Mouse (Mus musculus) ovary, postnatal 10 days (tissue): ENCODE measurements around the gene Csnk2a2.

Experiments
- DNase-seq: peaks from one replicate; pipeline ENCODE4 v3.0.0; 2022; ENCODE audit warnings: low spot score

The Csnk2a2 gene

DNA sequence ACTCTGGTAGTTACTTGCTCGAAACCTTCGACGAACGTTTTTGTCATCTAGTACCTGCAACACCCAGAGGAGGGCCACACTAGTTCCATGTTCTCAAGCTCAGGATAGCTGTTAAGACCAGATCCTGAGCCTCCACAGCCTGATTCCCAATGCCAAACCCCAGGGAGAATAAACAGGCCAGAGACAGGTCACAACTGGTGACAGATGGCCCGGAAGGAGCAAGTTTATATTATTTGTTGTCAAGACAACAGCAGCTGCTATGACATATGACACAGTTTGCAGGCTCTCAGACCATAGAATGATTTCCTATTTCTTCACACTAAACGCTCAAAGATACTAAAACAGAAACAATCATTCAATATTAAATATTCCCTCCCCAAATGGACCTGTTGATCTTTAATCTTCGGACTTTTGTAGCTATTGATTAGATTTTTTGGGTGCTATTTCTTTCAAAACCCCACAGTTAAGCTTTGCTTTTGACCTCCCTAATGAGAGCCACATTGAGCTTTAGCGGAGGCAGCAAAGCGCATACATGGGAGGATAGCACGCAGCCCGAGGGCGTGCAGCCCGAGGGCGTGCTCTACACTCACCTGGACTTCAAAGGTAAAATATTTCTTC lies 67.5 kb downstream of the Csnk2a2 start:
- no peak for DNase-seq

DNA sequence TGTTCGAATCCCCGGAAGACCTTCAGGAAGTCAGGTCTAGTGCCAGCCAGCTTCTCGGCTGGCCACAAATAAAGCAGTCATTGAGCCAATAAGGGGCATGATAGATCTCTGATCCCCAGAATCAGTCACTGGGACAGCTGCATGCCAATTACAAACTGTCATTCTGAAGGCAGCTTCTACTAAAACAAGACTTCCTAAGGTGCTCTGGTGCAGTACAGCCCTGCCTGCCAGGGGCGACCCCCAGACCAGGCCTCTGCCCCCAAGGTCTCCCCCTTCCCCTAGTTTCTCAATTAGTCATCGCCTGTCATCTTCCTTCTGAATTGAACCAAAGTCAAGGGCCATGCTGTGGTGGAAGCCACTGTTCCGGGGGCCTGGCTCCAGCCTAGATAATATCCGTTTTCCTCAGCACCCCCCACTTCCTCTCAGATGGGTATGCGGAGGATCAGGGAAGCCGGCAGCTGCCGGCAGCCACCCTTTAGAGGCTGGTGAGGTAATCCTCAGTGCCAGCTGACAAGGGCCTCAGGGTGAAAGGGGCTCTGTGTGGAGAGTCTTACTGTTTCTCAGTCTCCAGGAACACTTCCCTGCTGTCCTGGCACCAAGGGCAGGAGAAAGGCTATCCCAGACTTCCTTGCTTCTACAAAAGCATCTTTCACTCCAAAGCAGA lies 78.4 kb downstream of the Csnk2a2 start:
- no peak for DNase-seq

DNA sequence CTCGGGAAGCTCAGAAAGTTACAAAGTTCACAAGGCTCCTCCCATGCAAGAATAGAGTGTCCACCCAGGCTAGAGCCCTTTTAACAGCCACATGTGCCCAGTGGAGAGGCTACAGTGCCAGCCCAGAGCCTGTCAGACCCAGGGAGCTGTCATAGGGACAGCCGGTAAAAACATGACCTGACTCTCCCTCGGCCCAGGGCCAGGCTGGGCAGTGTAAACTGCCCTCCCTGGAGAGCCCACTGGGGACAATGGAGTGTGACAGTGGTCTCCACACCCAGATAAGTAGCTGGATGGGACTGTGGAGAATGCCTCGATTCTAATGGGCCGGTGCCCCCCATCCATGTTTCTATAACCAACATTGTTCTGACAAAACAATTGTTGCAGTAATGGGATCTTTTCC lies 80.3 kb downstream of the Csnk2a2 start:
- no peak for DNase-seq

DNA sequence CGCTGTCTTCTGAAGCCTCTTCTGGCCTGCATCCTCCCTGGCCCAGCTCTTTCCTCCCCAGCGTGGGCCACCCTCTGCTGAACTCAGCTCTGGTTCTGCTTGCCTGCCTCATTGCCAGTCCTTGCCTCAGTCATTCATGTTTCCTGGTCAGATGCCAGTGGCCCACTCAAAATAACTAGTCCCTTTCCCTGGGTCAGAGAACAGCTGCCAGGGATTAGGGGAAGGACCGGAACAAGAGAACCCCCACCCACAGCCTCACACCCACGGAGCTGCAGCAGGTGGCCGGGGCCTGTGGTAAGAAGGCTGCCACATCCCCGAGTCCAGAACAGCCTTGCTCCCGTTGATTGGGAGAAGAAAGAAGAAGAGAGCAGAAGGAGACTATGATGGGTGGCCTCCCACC lies 88.7 kb downstream of the Csnk2a2 start:
- DNase-seq, result no peak

DNA sequence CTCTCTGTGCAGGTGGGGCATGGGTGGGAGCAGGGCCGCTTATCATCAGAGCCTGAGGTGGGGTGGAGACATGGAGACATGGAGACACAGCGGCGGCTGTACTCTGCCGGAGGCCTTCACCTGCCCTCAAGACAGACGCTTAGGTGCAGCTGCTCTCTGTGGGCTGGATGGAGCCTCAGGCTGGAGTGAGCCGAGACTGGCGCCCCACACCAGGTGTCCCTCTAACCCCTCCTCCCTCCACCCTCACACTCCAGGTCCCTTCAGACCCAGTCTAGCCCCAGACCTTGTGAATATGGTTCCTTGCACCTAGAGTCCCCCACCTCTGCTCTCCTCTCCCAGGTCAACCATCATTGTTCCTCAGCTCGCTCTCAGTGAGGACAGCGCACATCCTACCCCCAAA lies 90.7 kb downstream of the Csnk2a2 start:
- no peak for DNase-seq

DNA sequence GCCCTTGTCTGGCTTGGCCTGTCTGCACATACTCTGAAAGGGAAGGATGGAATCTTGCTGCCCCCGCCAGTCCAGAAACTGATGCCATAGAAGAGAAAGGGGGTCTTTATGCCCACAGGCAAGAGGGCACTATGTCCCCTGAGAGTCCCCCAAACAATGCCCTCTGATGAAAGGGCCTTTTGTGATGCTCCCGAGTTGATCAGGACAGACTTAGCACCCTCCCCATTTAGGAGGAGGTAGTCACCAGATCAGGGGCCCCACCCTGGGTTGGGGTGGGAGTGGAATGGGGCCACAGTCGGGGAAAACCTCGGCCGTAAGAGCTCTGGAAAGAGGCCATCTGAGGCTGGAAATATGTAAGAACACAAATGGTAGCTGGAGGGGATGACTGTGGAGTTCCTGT lies 92.6 kb downstream of the Csnk2a2 start:
- no peak for DNase-seq

DNA sequence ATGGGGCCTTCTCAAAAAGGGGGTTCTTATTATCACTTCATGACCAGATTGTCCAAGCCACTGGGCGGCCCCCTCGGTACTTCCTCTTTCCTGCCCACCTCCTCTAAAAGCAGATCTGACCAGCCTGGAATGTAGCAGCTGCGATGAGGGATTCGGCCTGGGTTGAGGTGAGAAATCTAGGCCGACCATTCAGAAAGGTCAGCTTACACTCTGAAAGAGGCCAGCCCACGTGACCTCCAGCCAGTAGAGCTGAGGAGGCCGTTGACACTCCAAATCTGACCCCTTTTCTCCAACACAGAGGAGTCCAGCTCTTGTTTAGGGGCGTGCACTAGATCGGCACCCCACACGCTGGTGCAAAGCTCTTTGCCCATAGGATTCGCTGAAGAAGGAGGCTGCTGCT lies 93.1 kb downstream of the Csnk2a2 start:
- DNase-seq, result no peak
